In genomic region chr12:71615383-71615782, GRCm38 (mm10) we compare ENCODE assay signal across 24 mouse cellular contexts.
"Had no signal": no experiment of that assay in that cellular context is flagged by ENCODE, and none has a peak within 500 bp of the region (broad histone marks: within the 10 kb centered on the region; RNA-seq: fewer than 3 reads in every experiment).

No protein-coding gene starts in this region.

- ATAC-seq: hindbrain, embryonic 16.5 days; inflammation-experienced regulatory T-cells, adult 6 months; intestine, embryonic 15.5 days; intestine, postnatal 0 days had no signal

- DNase-seq: gastrocnemius, postnatal 14 days; kidney, adult 18-20 months; kidney, adult 8-10 months; kidney, postnatal 10 days; kidney, postnatal 25 days; kidney, postnatal 4 days; liver; liver, embryonic 13.5 days had no signal

- H3K27me3 ChIP-seq: heart, embryonic 12.5 days; hindbrain, embryonic 12.5 days; intestine, embryonic 15.5 days; limb, embryonic 12.5 days; liver, embryonic 13.5 days; liver, embryonic 15.5 days had no signal

- H3K36me3 ChIP-seq: heart, embryonic 10.5 days; heart, embryonic 12.5 days; hindbrain, embryonic 10.5 days; hindbrain, embryonic 12.5 days; intestine, embryonic 15.5 days; limb, embryonic 10.5 days; limb, embryonic 12.5 days; liver, embryonic 13.5 days; liver, embryonic 15.5 days had no signal

- H3K9ac ChIP-seq: heart, embryonic 12.5 days; hindbrain, embryonic 12.5 days; hindbrain, embryonic 14.5 days; intestine, embryonic 15.5 days; limb, embryonic 12.5 days; liver, embryonic 13.5 days; liver, embryonic 15.5 days had no signal

- H3K4me3 ChIP-seq: heart, adult 2 months; heart, embryonic 10.5 days; heart, embryonic 12.5 days; hindbrain, embryonic 10.5 days; hindbrain, embryonic 12.5 days; intestine, embryonic 15.5 days; layer of hippocampus, adult 2 months; left cerebral cortex, adult 2 months; limb, embryonic 10.5 days; limb, embryonic 12.5 days; liver, embryonic 13.5 days; liver, embryonic 15.5 days had no signal

- H3K27ac ChIP-seq: heart, adult 2 months; heart, embryonic 10.5 days; hindbrain, embryonic 10.5 days; hindbrain, embryonic 12.5 days; hindbrain, embryonic 14.5 days; intestine, embryonic 15.5 days; layer of hippocampus, adult 2 months; left cerebral cortex, adult 2 months; limb, embryonic 10.5 days; limb, embryonic 12.5 days; liver, embryonic 13.5 days; liver, embryonic 15.5 days had no signal

- H3K4me1 ChIP-seq: intestine, embryonic 15.5 days; liver, embryonic 13.5 days; liver, embryonic 15.5 days had no signal

- H3K9me3 ChIP-seq: heart, embryonic 10.5 days; heart, embryonic 12.5 days; hindbrain, embryonic 10.5 days; hindbrain, embryonic 12.5 days; intestine, embryonic 15.5 days; limb, embryonic 10.5 days; limb, embryonic 12.5 days; liver, embryonic 13.5 days; liver, embryonic 15.5 days had no signal

- H3K4me2 ChIP-seq: heart, embryonic 12.5 days; hindbrain, embryonic 12.5 days; hindbrain, embryonic 14.5 days; intestine, embryonic 15.5 days; limb, embryonic 12.5 days; liver, embryonic 11.5 days; liver, embryonic 13.5 days; liver, embryonic 15.5 days had no signal
